Mouse (Mus musculus): ENCODE data around the gene Rdx. TPM values are rescaled to one million over a fixed set of nuclear protein-coding genes. Genes with fewer than 3 reads are reported as not detected.

The Rdx gene
- polyA plus RNA-seq, 1 experiment from 2014 or later = 71.5 TPM

DNA sequence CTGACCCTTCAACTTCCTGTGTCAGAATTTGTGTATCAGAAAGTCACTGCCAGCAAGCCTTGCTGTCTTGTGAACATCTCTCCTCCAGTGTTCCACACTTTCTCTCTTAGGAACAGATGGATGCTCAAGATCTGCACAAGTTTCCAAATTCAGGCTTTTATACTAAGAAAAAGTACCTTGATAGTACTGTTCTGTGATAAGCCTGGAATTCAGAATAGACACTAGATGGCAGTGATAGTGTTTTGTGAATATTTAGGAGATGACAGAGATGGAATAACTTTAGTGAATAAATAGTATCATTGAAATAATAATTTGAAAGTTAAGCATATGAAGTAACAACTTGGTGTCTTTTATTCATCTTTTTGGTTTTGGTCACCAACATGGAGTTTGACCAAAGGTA is 25.2 kb downstream of the Rdx start:
- Histone ChIP-seq H3K9me3 (ENCODE audit: low read length) (no peaks in the 10 kb centered on the region), H3K9ac (replicated peaks) (no peak overlapping the region), H3K27ac (ENCODE audit: low read depth) (no peak overlapping the region), H3K4me3 (ENCODE audit: low read depth, low read length) (no peak overlapping the region), H3K4me1 (ENCODE audit: insufficient read depth) (no peaks in the 10 kb centered on the region), H3K27me3 (ENCODE audit: insufficient read depth, low read length) (no peaks in the 10 kb centered on the region), H3K4me2 (ENCODE audit: low read depth, low read length) (no peak overlapping the region), H3K36me3 (replicated peaks; ENCODE audit: insufficient read depth, low read length) (peaks cover 65% of the 10 kb centered on the region)
- DNase-seq = no peak
- no peak for ATAC-seq
- TF ChIP-seq CTCF (IDR thresholded peaks at IDR 0.05; ENCODE audit: low read depth) (no peak), EP300 (IDR thresholded peaks at IDR 0.05; ENCODE audit: low read depth) (no peak)

DNA sequence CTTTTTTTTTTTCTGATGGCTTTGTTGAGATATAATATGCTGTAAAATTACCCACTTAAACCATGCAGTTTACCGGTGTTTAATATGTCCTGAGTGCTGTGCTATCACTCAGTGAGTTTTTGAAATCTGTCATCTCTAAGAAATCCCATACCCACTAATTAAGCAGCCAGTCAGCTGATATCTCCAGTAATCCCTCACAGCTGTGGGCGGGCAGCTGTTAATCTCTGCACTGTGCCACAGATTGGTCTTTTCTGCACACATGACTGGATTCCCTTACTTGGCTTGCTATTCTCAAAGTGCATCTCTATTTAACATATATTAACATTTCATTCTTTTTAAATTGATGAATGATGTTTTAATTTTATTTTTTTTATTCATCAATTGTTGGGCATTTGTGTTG is 29.1 kb downstream of the Rdx start:
- H3K4me2 ChIP-seq (ENCODE audit: low read depth, low read length) = no peak overlapping the region
- 85% methylated on average over 2 of the region's 2 CpGs for WGBS (ENCODE audit: insufficient replicate concordance)
- no peak overlapping the region for H3K27ac ChIP-seq (ENCODE audit: low read depth)
- H3K27me3 ChIP-seq (ENCODE audit: insufficient read depth, low read length) = no peaks in the 10 kb centered on the region
- no peaks in the 10 kb centered on the region for H3K4me1 ChIP-seq (ENCODE audit: insufficient read depth)
- no peak overlapping the region for H3K4me3 ChIP-seq (ENCODE audit: low read depth, low read length)
- TF ChIP-seq CTCF (IDR thresholded peaks at IDR 0.05; ENCODE audit: low read depth) (no peak), EP300 (IDR thresholded peaks at IDR 0.05; ENCODE audit: low read depth) (no peak)
- no peaks in the 10 kb centered on the region for H3K9me3 ChIP-seq (ENCODE audit: low read length)
- DNase-seq = no peak
- no peak overlapping the region for H3K9ac ChIP-seq (replicated peaks)
- peaks cover 53% of the 10 kb centered on the region for H3K36me3 ChIP-seq (replicated peaks; ENCODE audit: insufficient read depth, low read length)
- no peak for ATAC-seq

DNA sequence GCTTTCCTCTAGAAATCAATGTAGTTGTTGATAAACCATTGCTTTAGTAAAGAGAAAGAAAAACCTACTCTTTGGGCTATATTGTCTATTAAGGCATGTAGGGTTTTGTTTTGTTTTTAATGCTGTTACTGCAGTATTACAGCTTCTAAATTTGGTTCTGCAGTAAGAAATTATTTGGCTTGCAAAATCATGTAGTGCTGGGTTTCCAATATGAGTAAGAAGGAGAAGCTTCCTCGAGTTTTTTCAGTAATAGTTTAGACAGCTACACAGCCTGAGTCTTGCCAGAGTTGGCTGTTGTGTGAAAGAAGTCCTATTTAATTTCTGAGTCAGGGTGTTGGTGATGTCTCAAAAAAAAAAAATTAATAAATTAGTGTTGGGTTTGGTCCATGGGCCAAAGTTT is 30.7 kb downstream of the Rdx start:
- Histone ChIP-seq H3K9ac (replicated peaks) (no peak overlapping the region), H3K4me2 (ENCODE audit: low read depth, low read length) (no peak overlapping the region), H3K4me1 (ENCODE audit: insufficient read depth) (no peaks in the 10 kb centered on the region), H3K27me3 (ENCODE audit: insufficient read depth, low read length) (no peaks in the 10 kb centered on the region), H3K9me3 (ENCODE audit: low read length) (no peaks in the 10 kb centered on the region), H3K4me3 (ENCODE audit: low read depth, low read length) (no peak overlapping the region), H3K27ac (ENCODE audit: low read depth) (no peak overlapping the region), H3K36me3 (replicated peaks; ENCODE audit: insufficient read depth, low read length) (peaks cover 55% of the 10 kb centered on the region)
- ATAC-seq (no peak), DNase-seq (no peak)
- whole genome bisulfite sequencing (ENCODE audit: insufficient replicate concordance) = 83% methylated on average over 1 of the region's 1 CpGs
- no peak for TF ChIP-seq CTCF (IDR thresholded peaks at IDR 0.05; ENCODE audit: low read depth)
- TF ChIP-seq EP300 (IDR thresholded peaks at IDR 0.05; ENCODE audit: low read depth) = no peak

DNA sequence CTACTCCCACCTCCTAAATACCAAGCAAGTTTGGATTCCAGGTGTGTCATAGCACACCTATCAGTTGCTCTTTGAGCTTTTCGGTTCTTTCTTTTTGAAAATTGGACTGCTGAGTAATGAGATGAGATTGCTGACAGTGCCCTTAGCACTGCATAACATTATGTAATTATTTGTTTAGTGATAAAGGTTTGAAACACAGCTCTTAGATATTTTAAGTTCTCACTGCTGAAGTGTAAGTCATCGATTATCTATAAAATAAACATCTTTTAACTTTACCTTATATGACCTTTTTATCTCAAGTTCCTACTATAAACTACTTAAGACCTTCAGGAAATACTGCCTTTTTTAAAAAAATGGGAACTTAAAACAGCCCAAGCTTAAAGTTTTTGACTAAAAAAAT is 35.0 kb downstream of the Rdx start:
- WGBS (ENCODE audit: insufficient replicate concordance) = 63% methylated on average over 2 of the region's 2 CpGs
- Histone ChIP-seq H3K27ac (ENCODE audit: low read depth) (no peak overlapping the region), H3K4me1 (ENCODE audit: insufficient read depth) (no peaks in the 10 kb centered on the region), H3K4me2 (ENCODE audit: low read depth, low read length) (no peak overlapping the region), H3K27me3 (ENCODE audit: insufficient read depth, low read length) (no peaks in the 10 kb centered on the region), H3K4me3 (ENCODE audit: low read depth, low read length) (no peak overlapping the region), H3K9me3 (ENCODE audit: low read length) (no peaks in the 10 kb centered on the region), H3K9ac (replicated peaks) (no peak overlapping the region), H3K36me3 (replicated peaks; ENCODE audit: insufficient read depth, low read length) (peaks cover 61% of the 10 kb centered on the region)
- no peak for TF ChIP-seq EP300 (IDR thresholded peaks at IDR 0.05; ENCODE audit: low read depth)
- TF ChIP-seq CTCF (IDR thresholded peaks at IDR 0.05; ENCODE audit: low read depth) = no peak
- ATAC-seq = no peak
- DNase-seq = no peak

DNA sequence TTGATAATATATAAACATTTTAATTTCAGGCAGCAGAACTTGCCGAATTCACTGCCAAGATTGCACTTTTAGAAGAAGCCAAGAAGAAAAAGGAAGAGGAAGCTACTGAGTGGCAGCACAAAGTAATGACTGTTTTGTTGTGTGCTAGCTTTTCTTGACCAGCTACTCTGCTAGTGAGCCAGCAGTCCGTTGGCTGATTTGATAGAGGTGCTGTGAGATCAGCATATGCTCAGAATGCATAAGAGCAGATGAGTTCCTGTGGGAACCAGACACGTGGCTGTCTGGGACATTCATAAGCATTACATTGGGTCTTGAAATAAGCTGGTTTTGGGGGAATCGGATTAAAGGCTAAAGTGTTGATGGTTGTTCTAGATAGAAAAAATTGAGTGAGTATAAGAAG is 35.4 kb downstream of the Rdx start:
- Histone ChIP-seq H3K27ac (ENCODE audit: low read depth) (no peak overlapping the region), H3K4me3 (ENCODE audit: low read depth, low read length) (no peak overlapping the region), H3K4me2 (ENCODE audit: low read depth, low read length) (no peak overlapping the region), H3K4me1 (ENCODE audit: insufficient read depth) (no peaks in the 10 kb centered on the region), H3K9me3 (ENCODE audit: low read length) (no peaks in the 10 kb centered on the region), H3K27me3 (ENCODE audit: insufficient read depth, low read length) (no peaks in the 10 kb centered on the region), H3K9ac (replicated peaks) (no peak overlapping the region), H3K36me3 (replicated peaks; ENCODE audit: insufficient read depth, low read length) (peaks cover 64% of the 10 kb centered on the region)
- no peak for TF ChIP-seq EP300 (IDR thresholded peaks at IDR 0.05; ENCODE audit: low read depth)
- no peak for TF ChIP-seq CTCF (IDR thresholded peaks at IDR 0.05; ENCODE audit: low read depth)
- no peak for DNase-seq
- WGBS (ENCODE audit: insufficient replicate concordance) = 74% methylated on average over 4 of the region's 4 CpGs
- no peak for ATAC-seq

DNA sequence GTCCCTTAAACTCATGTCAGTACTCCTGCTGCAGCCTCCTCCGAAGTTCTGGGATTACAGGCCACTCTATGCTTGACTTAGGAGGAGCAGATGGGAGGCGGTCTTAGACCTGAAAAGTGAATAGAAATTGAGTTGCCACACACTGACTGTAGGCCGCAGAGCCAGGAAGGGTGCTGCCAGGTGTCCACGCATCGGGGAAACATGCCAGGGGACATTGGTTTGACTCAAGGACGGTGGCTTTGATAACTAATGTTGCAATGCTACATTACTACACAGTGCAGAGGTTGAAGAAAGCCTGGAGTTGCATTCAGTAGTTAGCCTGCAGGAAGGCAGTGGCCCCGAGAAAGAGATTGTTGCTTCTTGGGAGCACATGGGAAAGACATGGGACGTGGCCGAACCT is 44.8 kb downstream of the Rdx start:
- 67% methylated on average over 9 of the region's 9 CpGs for WGBS (ENCODE audit: insufficient replicate concordance)
- DNase-seq (peak; percentile 58), ATAC-seq (peak; percentile 90)

DNA sequence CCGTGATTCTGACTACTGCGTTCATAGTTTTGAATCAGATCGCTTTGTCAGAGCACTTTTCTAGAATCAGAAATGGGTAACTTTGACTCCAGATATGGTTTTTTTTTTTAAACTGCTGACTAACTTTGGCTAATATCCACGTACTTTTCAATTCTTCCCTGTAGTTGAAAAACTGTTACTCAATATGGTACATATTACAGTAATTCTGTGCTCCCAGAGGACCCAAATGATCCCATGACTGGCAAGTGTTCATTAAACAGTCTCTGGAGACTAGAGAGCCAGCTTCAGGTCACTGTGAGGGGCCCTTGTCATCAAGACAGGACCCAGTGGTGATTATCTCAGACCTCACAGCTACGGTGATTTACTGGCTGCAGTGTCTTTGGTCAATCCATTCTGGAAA is 45.3 kb downstream of the Rdx start:
- H3K9me3 ChIP-seq (ENCODE audit: low read length) = no peaks in the 10 kb centered on the region
- H3K36me3 ChIP-seq (replicated peaks; ENCODE audit: insufficient read depth, low read length) = peaks cover 15% of the 10 kb centered on the region
- no peak overlapping the region for H3K9ac ChIP-seq (replicated peaks)
- H3K27ac ChIP-seq (ENCODE audit: low read depth) = 0 out of 2 replicates have a peak overlapping the region, but pooled peaks have one; percentile 19
- TF ChIP-seq EP300 (IDR thresholded peaks at IDR 0.05; ENCODE audit: low read depth) = no peak
- TF ChIP-seq CTCF (IDR thresholded peaks at IDR 0.05; ENCODE audit: low read depth) = no peak
- peaks cover 12% of the 10 kb centered on the region; the same call in 1 of the 2 replicates for H3K4me1 ChIP-seq (ENCODE audit: insufficient read depth)
- H3K4me3 ChIP-seq (ENCODE audit: low read depth, low read length) = no peak overlapping the region
- ATAC-seq (no peak), DNase-seq (no peak)
- H3K27me3 ChIP-seq (ENCODE audit: insufficient read depth, low read length) = no peaks in the 10 kb centered on the region
- H3K4me2 ChIP-seq (ENCODE audit: low read depth, low read length) = no peak overlapping the region
- WGBS (ENCODE audit: insufficient replicate concordance) = 75% methylated on average over 5 of the region's 5 CpGs

More for the DNA sequence above, 44.8 kb downstream of the Rdx start:
- Histone ChIP-seq H3K4me2 (ENCODE audit: low read depth, low read length) (no peak overlapping the region), H3K4me1 (ENCODE audit: insufficient read depth) (peaks cover 12% of the 10 kb centered on the region; the same call in 1 of the 2 replicates), H3K36me3 (replicated peaks; ENCODE audit: insufficient read depth, low read length) (peaks cover 21% of the 10 kb centered on the region), H3K9me3 (ENCODE audit: low read length) (no peaks in the 10 kb centered on the region), H3K27me3 (ENCODE audit: insufficient read depth, low read length) (no peaks in the 10 kb centered on the region), H3K9ac (replicated peaks) (no peak overlapping the region), H3K4me3 (ENCODE audit: low read depth, low read length) (no peak overlapping the region), H3K27ac (ENCODE audit: low read depth) (0 out of 2 replicates have a peak overlapping the region, but pooled peaks have one; percentile 19)
- TF ChIP-seq CTCF (IDR thresholded peaks at IDR 0.05; ENCODE audit: low read depth) = no peak
- peak; percentile 30; the same call in 1 of the 2 replicates for TF ChIP-seq EP300 (IDR thresholded peaks at IDR 0.05; ENCODE audit: low read depth)

Measured in liver, postnatal 0 days (tissue).